Mouse (Mus musculus): ENCODE measurements around the gene Kcnma1.

DNA sequence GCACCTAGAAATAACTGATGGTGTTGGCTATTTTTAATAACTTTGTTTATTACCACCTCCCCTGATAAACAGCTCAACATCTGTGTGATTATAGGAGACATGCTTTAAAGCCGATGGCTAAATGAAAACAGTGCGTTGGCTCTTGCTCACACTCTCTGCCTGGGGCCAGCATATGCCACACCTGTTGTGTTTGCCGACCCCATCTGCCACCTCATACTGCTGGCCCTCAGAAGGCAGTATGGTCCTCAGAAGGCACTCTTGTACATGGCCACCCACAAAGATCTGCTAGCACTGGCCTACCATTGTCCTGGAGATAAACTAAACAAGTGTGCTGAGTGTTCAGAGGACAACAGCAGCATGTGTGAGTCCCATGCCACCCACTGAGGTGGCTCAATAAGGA is 118.3 kb downstream of the Kcnma1 start:
- TF ChIP-seq POLR2A (IDR thresholded peaks at IDR 0.05; ENCODE audit: low read depth, low read length) (no peak), CTCF (IDR thresholded peaks at IDR 0.05; ENCODE audit: extremely low read depth, insufficient read depth, insufficient read length, insufficient replicate concordance) (no peak)
